Mouse (Mus musculus): ENCODE measurements around the gene Fryl. TPM values are rescaled to one million over a fixed set of nuclear protein-coding genes. Genes with fewer than 3 reads are reported as not detected.
A peak's percentile ranks its signal among the peaks of the same experiment; 100 is the strongest.

Fryl gene
- polyA plus RNA-seq, 1 experiment from 2014 or later, result 32.0 TPM

DNA sequence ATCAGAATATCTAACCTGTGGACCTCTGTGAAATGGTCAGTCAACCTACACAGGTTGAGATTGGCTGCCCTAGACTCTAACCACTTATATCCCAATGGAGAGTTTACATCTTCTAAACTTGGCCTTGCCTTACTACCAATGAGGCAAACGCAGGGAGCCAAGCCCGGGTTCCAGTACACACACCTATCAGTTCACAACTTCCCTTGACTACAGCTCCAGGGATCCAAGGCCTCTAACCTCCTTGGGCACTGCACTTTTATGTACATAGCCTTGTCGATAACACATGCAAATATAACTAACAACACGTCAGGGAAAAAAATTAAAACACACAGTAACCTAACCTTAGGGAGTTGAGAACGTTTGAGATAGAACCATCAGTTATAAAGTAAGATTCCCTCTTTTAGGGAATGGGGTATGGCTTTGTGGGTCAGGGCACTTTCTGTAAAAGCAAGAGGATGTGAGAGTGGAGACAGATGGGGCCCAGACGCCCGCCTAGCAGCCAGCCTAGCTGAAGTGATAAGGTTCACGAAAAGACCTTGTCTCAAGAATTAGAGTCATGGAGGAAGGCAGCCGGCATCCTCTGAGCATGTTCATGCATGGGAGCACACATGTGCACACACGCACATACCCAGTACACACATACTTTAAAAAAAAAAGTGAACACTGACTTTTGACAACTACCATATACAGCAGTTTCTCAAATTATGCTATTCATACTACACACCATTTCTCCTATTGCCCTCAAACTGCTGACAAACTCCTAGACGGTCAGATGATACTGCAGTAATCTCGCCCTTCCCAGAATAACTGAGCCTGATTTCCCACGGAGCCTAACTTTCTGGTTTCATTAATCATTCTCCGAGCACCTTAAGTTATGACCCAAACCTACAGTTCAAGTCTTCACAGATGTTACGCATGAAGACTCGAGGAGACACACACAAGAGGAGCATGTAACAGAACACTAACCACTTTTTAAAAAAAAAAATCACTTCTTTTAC lies 55.7 kb downstream of the Fryl start:
- no peak overlapping the region for H3K4me3 ChIP-seq (ENCODE audit: low read depth, low read length)
- H3K27ac ChIP-seq (ENCODE audit: low read length), result no peak overlapping the region
- no peak overlapping the region for H3K4me2 ChIP-seq (replicated peaks; ENCODE audit: low read depth, low read length)
- H3K9ac ChIP-seq (replicated peaks; ENCODE audit: low read depth, low read length), result no peak overlapping the region
- H3K4me1 ChIP-seq (ENCODE audit: control insufficient read depth, insufficient read depth, low read length), result no peaks in the 10 kb centered on the region
- WGBS, result 71% methylated on average over 16 of the region's 16 CpGs
- no peaks in the 10 kb centered on the region for H3K36me3 ChIP-seq (ENCODE audit: control insufficient read depth, insufficient read depth, low read length)
- no peaks in the 10 kb centered on the region for H3K9me3 ChIP-seq (ENCODE audit: control insufficient read depth, low read depth, low read length)
- no peaks in the 10 kb centered on the region for H3K27me3 ChIP-seq (ENCODE audit: control insufficient read depth, insufficient read depth, low read length)
- no peak for ATAC-seq (ENCODE audit: insufficient number of reproducible peaks, insufficient read depth, low FRiP score, low read depth)

DNA sequence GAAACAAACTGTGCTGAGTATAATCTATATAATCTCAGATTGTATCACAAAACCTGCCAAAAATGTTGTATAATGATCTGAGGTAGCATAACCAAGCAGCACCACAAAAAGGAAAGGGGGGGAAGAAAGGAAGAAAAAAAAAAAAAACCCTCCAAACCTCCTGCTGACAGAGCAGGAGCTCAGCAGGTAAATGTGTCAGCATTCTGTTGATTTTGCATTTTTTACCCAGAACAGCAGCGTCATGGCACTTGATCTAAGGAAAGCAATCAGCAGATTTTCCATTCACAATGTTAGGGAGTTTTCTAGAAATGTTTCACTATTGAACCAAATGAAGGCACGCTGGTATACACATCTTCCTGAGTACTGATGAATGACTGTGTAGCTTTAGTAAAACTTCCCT lies 56.8 kb downstream of the Fryl start:
- Histone ChIP-seq H3K9me3 (ENCODE audit: control insufficient read depth, low read depth, low read length) (no peaks in the 10 kb centered on the region), H3K4me1 (ENCODE audit: control insufficient read depth, insufficient read depth, low read length) (no peaks in the 10 kb centered on the region), H3K27ac (ENCODE audit: low read length) (no peak overlapping the region), H3K36me3 (ENCODE audit: control insufficient read depth, insufficient read depth, low read length) (no peaks in the 10 kb centered on the region), H3K9ac (replicated peaks; ENCODE audit: low read depth, low read length) (no peak overlapping the region), H3K4me3 (ENCODE audit: low read depth, low read length) (no peak overlapping the region), H3K4me2 (replicated peaks; ENCODE audit: low read depth, low read length) (no peak overlapping the region), H3K27me3 (ENCODE audit: control insufficient read depth, insufficient read depth, low read length) (no peaks in the 10 kb centered on the region)
- ATAC-seq (ENCODE audit: insufficient number of reproducible peaks, insufficient read depth, low FRiP score, low read depth), result no peak
- 80% methylated on average over 2 of the region's 2 CpGs for WGBS

DNA sequence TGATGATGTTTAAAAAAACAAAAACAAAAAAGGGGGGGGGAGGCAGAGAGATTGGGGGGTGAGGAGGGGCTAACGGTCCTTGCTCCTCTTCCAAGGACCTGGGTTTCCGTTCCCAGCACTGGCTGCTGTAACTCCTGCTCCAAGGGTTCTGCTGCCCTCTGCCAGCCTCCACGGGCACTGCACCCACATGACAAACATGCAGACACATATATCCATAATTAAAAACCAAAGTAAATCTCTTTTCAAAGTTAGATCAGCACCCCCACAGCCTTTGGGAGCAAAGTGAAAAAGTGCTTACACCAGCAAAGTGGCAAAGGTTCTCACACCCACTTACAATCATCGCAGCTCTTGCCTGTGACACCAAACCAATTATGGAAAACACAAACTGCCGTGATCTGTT lies 57.7 kb downstream of the Fryl start:
- no peak overlapping the region for H3K4me2 ChIP-seq (replicated peaks; ENCODE audit: low read depth, low read length)
- ATAC-seq (ENCODE audit: insufficient number of reproducible peaks, insufficient read depth, low FRiP score, low read depth), result no peak
- H3K36me3 ChIP-seq (ENCODE audit: control insufficient read depth, insufficient read depth, low read length), result no peaks in the 10 kb centered on the region
- no peaks in the 10 kb centered on the region for H3K9me3 ChIP-seq (ENCODE audit: control insufficient read depth, low read depth, low read length)
- 91% methylated on average over 5 of the region's 5 CpGs for WGBS
- H3K27me3 ChIP-seq (ENCODE audit: control insufficient read depth, insufficient read depth, low read length), result no peaks in the 10 kb centered on the region
- no peak overlapping the region for H3K4me3 ChIP-seq (ENCODE audit: low read depth, low read length)
- no peak overlapping the region for H3K9ac ChIP-seq (replicated peaks; ENCODE audit: low read depth, low read length)
- H3K27ac ChIP-seq (ENCODE audit: low read length), result no peak overlapping the region
- H3K4me1 ChIP-seq (ENCODE audit: control insufficient read depth, insufficient read depth, low read length), result no peaks in the 10 kb centered on the region

DNA sequence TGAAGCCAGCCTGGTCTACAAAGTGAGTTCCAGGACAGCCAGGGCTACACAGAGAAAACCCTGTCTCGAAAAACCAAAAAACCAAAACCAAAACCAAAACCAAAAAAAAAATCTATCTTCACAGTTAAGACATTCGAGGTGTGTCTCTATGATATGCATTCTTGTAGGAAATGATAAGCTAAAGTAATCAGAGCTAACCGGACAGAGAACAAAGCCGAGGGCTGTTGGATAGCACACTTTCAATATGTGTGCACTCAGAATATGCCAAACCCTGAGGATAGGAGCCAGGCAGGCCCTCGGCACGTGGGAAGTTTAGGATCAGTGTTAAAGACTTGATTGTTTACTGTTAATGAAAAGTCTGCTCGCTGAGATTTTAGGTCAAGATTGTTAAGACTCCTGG lies 58.6 kb downstream of the Fryl start:
- Histone ChIP-seq H3K4me1 (ENCODE audit: control insufficient read depth, insufficient read depth, low read length) (no peaks in the 10 kb centered on the region), H3K27me3 (ENCODE audit: control insufficient read depth, insufficient read depth, low read length) (no peaks in the 10 kb centered on the region), H3K4me2 (replicated peaks; ENCODE audit: low read depth, low read length) (no peak overlapping the region), H3K27ac (ENCODE audit: low read length) (no peak overlapping the region), H3K36me3 (ENCODE audit: control insufficient read depth, insufficient read depth, low read length) (no peaks in the 10 kb centered on the region), H3K9ac (replicated peaks; ENCODE audit: low read depth, low read length) (no peak overlapping the region), H3K4me3 (ENCODE audit: low read depth, low read length) (no peak overlapping the region), H3K9me3 (ENCODE audit: control insufficient read depth, low read depth, low read length) (no peaks in the 10 kb centered on the region)
- 85% methylated on average over 7 of the region's 7 CpGs for WGBS
- ATAC-seq (ENCODE audit: insufficient number of reproducible peaks, insufficient read depth, low FRiP score, low read depth), result no peak

DNA sequence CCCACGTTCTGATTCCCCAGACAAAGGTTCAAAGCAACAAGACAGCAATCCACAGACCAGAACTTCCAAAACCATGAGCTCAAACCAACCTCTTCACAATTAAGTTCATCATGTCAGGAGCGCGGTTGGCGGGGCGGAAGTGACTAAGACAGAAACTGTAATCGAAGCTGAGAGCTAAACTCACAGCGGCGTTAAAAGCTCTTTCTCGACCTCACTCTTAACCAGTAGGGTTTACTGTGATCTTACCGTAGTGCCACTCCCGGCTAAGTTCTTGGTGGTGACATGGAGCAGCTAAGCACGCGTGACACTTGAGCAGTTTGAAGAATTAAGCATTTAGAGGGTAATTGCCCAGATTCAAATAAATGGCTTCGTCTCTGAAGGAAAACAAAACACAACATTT lies 61.7 kb downstream of the Fryl start:
- 88% methylated on average over 14 of the region's 14 CpGs for WGBS
- no peak overlapping the region for H3K4me2 ChIP-seq (replicated peaks; ENCODE audit: low read depth, low read length)
- H3K27ac ChIP-seq (ENCODE audit: low read length), result no peak overlapping the region
- no peak overlapping the region for H3K4me3 ChIP-seq (ENCODE audit: low read depth, low read length)
- H3K4me1 ChIP-seq (ENCODE audit: control insufficient read depth, insufficient read depth, low read length), result 0 out of 2 replicates have a peak, but pooled peaks cover 4% of the 10 kb centered on the region
- no peak for ATAC-seq (ENCODE audit: insufficient number of reproducible peaks, insufficient read depth, low FRiP score, low read depth)
- H3K36me3 ChIP-seq (ENCODE audit: control insufficient read depth, insufficient read depth, low read length), result no peaks in the 10 kb centered on the region
- no peaks in the 10 kb centered on the region for H3K27me3 ChIP-seq (ENCODE audit: control insufficient read depth, insufficient read depth, low read length)
- no peaks in the 10 kb centered on the region for H3K9me3 ChIP-seq (ENCODE audit: control insufficient read depth, low read depth, low read length)
- H3K9ac ChIP-seq (replicated peaks; ENCODE audit: low read depth, low read length), result no peak overlapping the region

DNA sequence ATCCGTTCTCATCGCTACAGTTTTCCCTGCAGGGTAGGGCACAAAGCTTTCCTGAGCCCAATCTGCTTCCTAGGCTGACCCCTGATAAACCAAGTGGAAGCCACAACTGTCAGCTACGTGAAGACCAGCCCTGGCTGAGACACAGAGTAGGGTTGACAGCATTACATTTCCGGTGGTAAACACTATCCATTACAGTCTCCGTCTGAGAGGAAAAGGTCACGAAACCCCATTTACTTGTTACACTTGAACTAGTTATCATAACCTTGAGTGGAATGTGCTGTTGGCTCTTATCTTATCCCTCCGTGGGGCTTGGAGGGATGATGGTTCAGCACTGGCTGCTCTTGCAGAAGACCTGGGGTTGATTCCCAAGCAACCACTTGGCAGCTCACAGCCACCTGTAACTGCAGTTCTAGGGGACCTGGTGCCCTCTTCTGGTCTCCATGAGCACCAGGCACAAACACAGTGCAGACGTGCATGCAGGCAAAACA lies 62.3 kb downstream of the Fryl start:
- Histone ChIP-seq H3K27ac (ENCODE audit: low read length) (peak overlapping the region; percentile 63), H3K9me3 (ENCODE audit: control insufficient read depth, low read depth, low read length) (no peaks in the 10 kb centered on the region), H3K27me3 (ENCODE audit: control insufficient read depth, insufficient read depth, low read length) (no peaks in the 10 kb centered on the region), H3K4me1 (ENCODE audit: control insufficient read depth, insufficient read depth, low read length) (0 out of 2 replicates have a peak, but pooled peaks cover 7% of the 10 kb centered on the region), H3K9ac (replicated peaks; ENCODE audit: low read depth, low read length) (no peak overlapping the region), H3K4me2 (replicated peaks; ENCODE audit: low read depth, low read length) (0 out of 2 replicates have a peak overlapping the region, but pooled peaks have one; percentile 10), H3K36me3 (ENCODE audit: control insufficient read depth, insufficient read depth, low read length) (no peaks in the 10 kb centered on the region), H3K4me3 (ENCODE audit: low read depth, low read length) (no peak overlapping the region)
- ATAC-seq (ENCODE audit: insufficient number of reproducible peaks, insufficient read depth, low FRiP score, low read depth), result no peak
- 44% methylated on average over 8 of the region's 8 CpGs for WGBS

DNA sequence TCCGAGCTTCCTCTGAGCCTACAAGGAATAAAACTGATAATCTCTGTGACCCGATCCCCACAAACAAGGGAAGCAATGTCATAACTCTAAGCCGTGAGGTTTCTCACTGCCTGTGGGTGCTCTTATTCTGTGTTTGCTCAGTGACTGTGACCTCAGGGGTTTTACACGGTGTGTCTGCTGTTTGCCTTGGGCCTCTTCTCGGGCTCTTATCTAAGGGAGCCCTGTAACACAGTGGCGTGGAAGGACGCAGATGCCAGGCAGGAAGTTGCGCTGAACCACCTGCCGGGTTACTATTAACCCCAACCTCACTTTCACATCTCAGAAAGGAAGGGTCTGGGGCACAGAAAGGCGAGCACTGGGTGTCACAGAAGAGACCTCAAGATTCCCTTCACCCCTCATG lies 62.8 kb downstream of the Fryl start:
- no peak overlapping the region for H3K4me3 ChIP-seq (ENCODE audit: low read depth, low read length)
- WGBS, result 52% methylated on average over 10 of the region's 10 CpGs
- no peaks in the 10 kb centered on the region for H3K36me3 ChIP-seq (ENCODE audit: control insufficient read depth, insufficient read depth, low read length)
- H3K9ac ChIP-seq (replicated peaks; ENCODE audit: low read depth, low read length), result no peak overlapping the region
- peak overlapping the region; percentile 63 for H3K27ac ChIP-seq (ENCODE audit: low read length)
- no peaks in the 10 kb centered on the region for H3K27me3 ChIP-seq (ENCODE audit: control insufficient read depth, insufficient read depth, low read length)
- H3K9me3 ChIP-seq (ENCODE audit: control insufficient read depth, low read depth, low read length), result no peaks in the 10 kb centered on the region
- H3K4me1 ChIP-seq (ENCODE audit: control insufficient read depth, insufficient read depth, low read length), result peaks cover 7% of the 10 kb centered on the region; the same call in 1 of the 2 replicates
- H3K4me2 ChIP-seq (replicated peaks; ENCODE audit: low read depth, low read length), result 0 out of 2 replicates have a peak overlapping the region, but pooled peaks have one; percentile 10
- ATAC-seq (ENCODE audit: insufficient number of reproducible peaks, insufficient read depth, low FRiP score, low read depth), result peak; percentile 74

DNA sequence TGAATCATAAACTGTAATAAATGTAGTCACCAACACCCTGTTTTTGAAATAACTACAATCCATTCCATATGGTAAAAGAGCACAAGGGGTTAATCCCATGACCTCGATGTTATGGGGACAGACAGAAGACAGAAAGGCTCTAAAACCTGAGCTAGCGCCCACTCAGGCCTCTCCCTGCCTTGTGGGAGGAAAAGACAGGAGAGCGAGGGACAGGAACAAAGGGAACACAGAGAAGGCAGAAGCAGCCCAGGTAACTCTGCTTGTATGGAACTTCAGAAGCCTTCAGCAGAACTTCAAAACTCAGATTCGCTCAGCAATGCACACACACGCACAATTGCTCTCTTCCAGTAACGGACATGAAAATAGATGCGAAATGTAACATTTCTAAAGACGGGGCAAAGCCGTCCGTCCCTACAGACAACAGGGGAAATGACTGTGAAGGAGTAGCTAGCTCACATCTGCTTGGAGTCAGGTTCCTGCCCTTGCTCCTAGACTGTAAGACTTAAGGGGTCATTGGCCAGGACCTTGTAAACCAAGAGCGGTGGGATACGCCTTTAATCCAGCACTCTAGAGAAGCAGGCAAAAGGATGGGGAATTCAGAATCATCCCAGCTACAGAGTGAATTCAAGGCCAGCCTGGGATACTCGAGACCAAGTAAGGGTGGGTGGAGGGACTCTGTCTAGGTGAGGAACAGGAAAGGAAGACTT lies 63.4 kb downstream of the Fryl start:
- no peaks in the 10 kb centered on the region for H3K27me3 ChIP-seq (ENCODE audit: control insufficient read depth, insufficient read depth, low read length)
- 74% methylated on average over 13 of the region's 13 CpGs for WGBS
- no peak for ATAC-seq (ENCODE audit: insufficient number of reproducible peaks, insufficient read depth, low FRiP score, low read depth)
- no peaks in the 10 kb centered on the region for H3K36me3 ChIP-seq (ENCODE audit: control insufficient read depth, insufficient read depth, low read length)
- H3K4me2 ChIP-seq (replicated peaks; ENCODE audit: low read depth, low read length), result no peak overlapping the region
- no peak overlapping the region for H3K9ac ChIP-seq (replicated peaks; ENCODE audit: low read depth, low read length)
- no peak overlapping the region for H3K27ac ChIP-seq (ENCODE audit: low read length)
- no peak overlapping the region for H3K4me3 ChIP-seq (ENCODE audit: low read depth, low read length)
- H3K4me1 ChIP-seq (ENCODE audit: control insufficient read depth, insufficient read depth, low read length), result peaks cover 7% of the 10 kb centered on the region; the same call in 1 of the 2 replicates
- H3K9me3 ChIP-seq (ENCODE audit: control insufficient read depth, low read depth, low read length), result no peaks in the 10 kb centered on the region
